Mouse (Mus musculus) spleen, postnatal 36 days (tissue): ENCODE data around the gene Marf1.
A peak's percentile ranks its signal among the peaks of the same experiment; 100 is the strongest.
"Not testable (repeated sequence)": the region's sequence is repeated elsewhere in the genome, so short reads cannot be mapped to it uniquely, and the experiment has no call there.

Experiments used
- DNase-seq, 2 experiments: peaks; one replicate each; pipeline ENCODE4 v3.0.0; 2022; ENCODE audit warnings: low spot score in 2 of 2, mixed read lengths in 1 of 2

The Marf1 gene

DNA sequence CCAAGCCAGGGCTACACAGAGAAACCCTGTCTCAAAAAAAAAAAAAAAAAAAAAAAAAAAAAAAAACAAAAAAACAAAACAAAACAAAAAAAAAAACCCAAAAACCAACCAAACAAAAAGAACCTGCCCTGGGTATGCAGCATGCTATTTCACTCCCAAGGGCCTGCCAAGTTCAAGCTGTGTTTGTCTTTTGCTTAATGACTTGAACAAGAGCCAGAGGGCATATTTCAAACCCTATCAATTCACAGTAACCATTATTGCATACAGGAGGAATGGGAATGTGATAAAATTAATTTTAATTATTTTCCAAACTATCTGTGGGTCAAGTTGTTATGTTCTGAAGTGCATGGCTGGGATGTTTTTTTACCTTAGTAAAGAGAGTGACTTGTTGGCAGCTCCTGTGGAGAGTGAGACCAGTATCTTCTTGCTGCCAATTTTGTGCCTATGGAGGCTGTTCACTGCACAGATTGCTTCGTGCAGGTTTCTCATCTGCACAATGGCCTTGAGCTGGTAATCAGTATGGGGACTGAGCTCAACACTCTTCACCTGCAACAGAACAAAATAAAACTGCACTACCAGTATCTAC lies 25.1 kb downstream of the Marf1 start:
- no peak for DNase-seq

DNA sequence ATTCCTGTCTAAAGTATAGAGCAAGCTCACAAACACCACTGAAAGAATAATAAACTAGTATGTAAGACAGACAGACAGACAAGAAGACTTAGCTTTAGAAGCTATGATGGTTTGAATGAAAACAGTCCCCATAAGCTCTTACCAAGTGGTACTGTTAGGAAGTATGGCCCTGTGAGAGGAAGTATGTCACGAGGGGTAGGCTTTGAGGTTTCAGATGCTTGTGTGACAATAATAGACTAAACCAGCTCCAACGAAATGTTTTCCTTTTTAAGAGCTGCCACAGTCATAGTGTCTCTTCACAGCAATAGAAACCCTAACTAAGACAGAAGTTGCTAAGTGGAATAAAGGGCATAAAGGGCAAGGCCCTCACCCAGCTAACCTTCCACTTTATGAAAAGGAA lies 28.1 kb downstream of the Marf1 start:
- DNase-seq, result peak in 1 of 2 experiments; percentile 8

DNA sequence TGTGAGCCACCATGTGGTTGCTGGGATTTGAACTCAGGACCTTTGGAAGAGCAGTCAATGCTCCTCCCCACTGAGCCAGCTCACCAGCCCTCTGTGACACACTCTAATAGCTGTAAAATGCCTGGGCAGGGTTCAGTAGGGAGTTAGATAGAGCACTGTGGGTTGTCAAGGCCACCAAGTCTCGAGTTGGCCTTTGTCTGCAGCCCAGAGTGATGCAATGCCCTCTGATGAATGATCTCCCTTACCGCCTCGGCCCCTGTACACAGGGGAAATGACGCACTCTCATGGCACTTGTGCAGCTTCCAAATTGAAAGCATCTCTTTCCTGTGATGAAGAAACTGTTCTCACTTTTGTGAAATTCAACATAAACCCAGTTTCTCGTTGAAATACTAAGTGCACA lies 31.3 kb downstream of the Marf1 start:
- no peak for DNase-seq

DNA sequence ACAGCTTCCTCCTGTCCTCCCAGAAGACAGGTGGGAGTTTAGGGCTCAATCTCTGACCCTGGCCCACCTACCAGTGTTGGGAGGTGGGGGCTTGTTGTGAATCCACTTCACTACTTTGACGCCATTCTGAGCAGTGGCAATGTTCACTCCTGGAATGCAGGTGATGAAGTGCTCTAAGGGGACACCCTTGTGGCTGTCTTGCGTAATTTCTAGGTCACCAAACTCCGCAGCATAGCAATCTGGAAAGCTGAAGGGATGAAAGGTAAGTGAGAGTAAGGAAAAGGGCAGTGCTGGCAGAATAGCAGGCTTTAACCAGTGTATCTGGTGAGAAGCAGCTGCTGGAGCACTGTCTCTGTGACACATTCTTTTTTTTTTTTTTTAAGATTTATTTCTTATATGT lies 31.8 kb downstream of the Marf1 start:
- no peak for DNase-seq

DNA sequence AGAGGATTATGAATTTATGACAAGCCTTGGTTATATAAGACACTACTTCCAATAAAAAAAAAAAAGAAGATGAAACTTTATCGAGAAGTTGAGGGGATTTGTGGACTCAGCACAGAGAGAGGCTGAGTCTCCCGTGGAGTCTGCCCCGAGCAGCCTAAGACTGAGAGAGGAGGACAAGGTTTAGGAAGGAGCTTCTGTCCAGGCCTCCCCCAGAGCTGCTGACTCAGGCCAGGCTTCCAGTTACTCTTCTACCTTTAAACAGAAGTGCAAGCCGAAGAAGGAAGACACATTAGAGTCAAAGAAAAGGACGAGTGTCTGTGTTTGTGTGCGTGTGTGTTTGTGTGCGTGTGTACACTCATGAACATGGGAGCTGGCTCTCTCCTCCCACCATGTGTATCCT lies 32.4 kb downstream of the Marf1 start:
- no peak for DNase-seq

DNA sequence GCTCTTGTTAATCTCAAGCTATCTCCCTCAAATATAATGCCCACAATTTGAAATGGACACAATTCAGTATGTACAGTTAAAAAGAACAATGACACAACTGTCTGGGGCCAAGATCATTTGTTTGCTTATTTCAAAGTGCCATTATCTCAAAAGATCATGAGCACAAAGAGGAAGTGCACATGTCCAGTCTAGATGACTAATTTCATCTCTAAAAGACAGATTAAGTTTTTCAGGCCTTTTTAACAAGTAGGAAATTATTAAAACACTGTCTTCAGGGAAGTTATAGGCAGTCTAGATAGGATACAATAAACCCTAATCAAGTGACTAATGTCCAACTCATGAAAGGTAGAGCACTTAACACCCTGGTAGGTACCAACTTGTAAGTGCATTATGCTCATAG lies 34.2 kb downstream of the Marf1 start:
- no peak for DNase-seq

DNA sequence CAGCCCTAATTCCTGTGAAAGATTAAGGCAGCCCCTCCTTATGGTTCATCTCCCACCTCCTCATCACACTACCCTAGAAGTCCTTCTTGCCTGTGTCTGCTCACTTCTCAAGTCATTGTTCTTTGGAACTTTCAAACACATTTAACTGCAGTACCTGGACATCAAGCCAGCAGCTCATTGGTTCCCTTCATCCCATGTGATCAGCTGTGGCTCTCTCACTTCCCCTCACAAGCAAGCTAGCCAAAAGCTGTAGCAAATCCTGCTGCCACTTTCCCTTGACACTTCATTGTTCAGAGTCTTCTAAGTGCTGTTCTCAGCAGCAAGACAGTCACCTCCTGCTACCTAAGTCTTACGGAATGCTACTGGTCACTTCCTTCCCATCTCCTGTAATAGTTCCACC lies 37.9 kb downstream of the Marf1 start:
- peak; percentile 7 to 21 for DNase-seq

DNA sequence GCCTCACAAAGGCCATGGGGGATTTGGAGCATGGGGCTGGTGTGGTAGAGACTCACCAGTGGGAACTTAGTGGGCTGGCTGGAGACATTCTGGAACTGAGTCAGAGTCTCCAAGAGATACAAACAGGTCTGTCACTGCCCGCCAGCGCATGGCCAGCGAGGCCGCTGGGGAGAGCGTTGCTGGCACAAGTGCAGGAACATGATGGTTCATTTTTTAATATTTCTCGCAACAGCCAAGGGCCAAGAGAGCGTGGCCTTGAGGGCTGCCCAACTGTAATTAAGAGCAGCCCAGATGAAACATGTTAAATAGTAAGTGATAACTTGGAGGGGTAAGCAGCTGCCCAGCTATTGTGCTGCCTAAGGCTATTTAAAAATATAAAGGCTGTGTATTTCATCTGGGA lies 38.4 kb downstream of the Marf1 start:
- no peak for DNase-seq

DNA sequence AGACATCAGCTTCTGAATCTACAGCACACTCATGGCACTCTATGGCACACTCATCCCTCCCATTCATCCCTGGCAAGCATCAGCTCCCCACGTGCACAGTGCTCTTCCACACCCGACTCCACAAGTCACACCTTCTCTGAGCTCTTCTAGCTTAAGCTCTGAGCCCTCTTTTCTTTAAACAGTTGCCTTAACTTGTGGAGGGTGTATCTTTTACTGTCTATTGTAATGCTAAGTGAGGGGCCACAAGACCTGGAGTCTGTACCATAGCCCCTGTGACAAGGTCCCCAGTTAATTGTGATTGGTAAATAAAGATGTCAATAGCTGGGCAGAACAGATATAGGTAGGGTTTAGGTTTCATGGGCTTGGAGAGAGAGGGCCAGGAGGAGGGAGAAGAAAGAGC lies 39.2 kb downstream of the Marf1 start:
- no peak for DNase-seq

DNA sequence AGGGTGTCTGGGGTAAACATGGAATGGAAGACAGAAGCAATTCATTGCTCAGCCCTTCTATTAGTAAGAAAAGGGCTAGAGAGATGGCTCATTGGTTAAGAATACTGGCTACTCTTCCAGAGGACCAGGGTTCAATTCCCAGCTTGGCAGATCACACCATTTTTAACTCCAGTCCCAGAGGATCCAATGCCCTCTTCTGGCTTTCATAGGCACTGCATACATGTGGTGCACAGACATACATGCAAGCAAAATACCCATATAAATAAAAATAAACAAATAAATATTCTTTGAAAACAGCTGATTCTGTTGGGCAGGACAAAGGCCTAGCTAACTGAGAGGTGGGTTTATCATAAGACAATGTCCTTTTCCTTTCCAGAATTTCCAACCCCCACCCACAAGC lies 40.6 kb downstream of the Marf1 start:
- DNase-seq, result no peak

DNA sequence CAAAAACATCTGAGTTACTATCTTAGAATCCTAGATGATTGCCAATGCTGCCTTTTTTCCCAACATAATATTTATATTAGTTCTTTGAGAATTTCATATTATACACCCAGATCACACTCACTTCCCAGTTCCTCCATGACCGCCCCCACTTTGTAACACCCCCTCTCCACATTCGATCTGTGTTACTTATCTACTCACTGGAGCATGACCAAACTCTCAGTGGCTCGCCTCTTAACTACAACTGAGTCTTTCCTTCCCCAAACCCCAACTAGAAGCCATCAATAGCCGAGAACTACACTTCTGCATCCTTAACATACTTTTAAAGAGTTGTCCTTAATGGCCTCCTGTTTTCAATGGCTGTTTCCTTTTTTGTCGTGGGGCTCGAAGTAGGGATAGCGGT lies 41.6 kb downstream of the Marf1 start:
- no peak for DNase-seq

DNA sequence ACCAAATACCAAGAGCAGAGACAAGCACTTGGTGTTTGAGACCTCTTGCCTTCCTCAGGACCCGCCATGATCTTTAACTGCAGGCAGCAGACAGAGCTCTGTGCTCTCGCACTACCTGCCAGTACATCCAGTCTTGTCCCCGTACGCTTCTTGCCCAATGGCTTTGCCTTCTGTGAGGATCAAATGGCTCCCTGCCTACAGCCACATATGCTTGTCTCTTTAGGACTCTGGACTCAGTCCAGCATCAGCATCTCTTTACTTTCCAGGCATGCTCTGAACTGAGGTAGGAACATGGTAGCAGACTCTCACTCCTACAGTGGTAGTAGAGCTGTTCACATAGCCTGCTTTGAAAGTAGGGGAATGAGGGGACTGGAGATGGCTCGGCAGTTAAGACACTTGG lies 42.2 kb downstream of the Marf1 start:
- no peak for DNase-seq

DNA sequence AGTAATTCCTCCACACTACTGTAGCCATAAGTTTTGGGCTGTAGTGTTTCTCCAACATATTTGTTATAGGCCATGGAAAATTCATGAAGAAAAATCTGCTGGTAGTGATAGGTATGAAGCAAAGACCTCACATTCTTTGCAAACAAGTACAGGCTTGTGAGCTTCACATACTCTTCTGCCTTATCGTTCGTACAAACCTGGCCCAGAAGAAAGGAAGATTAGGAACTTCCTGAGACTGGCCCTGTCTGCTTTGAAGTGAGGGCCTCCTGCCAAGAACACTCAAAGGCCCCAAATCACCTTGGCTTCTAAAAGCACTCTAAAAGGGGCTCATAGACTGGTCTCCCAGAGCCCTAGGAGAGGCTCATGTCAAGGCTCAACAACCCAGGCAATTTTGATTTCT lies 45.9 kb downstream of the Marf1 start:
- DNase-seq, result no peak

DNA sequence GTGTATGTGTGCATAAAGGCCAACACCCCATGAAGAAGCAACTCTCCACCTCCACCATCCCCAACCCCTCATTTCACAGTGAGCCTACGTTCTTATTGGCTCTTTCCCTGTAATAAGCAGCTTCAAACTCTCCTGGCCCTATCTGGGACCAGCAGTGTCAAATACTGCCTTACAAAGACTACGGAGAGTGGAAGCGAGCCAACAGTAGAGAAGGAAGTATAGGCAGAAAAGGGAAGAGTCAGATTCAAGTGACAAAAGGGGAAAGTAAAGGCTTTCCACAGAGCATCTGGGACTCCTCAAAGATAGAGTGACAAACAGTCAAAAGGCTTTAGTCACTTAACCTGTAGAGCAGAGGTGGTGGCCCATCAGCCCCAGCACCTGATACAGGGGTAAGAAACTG lies 50.4 kb downstream of the Marf1 start:
- no peak for DNase-seq

DNA sequence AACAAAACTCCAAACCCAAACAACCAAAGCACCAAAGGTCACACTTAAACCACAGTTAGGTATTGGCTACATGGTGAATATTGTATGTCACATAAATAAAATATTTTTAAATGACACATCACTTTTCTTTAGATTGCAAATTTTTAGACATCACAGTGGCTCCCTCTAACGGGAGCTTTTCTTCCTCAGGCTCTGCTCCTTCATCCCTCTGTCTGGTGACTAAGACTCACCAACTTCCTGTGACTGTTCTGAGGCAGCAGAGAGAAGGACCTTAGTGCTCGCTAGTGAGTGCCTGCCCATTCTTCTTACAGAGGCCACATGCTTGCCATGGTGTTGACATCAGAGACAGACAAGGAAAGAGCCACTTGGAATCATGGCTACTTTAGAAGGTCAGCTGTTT lies 51.0 kb downstream of the Marf1 start:
- DNase-seq, result no peak

DNA sequence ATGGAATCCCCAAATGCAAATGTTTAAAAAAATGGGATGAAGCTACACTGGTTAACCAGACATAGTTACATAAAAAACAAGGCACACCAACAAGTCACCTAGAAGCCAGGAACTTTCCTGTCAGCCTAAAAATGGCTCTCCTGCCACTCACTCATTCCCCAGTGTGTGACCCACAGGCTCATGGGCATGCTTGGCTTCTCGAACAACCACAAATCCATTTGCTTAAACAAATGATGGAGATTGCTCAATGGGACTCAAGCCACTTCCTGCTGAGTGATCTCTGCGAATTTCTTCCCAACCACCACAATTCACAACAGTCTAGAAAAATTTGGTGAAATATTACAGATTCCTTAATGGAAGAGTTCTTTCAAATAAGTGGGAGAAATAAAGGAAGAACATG lies 52.2 kb downstream of the Marf1 start:
- peak in 1 of 2 experiments; percentile 9 for DNase-seq

DNA sequence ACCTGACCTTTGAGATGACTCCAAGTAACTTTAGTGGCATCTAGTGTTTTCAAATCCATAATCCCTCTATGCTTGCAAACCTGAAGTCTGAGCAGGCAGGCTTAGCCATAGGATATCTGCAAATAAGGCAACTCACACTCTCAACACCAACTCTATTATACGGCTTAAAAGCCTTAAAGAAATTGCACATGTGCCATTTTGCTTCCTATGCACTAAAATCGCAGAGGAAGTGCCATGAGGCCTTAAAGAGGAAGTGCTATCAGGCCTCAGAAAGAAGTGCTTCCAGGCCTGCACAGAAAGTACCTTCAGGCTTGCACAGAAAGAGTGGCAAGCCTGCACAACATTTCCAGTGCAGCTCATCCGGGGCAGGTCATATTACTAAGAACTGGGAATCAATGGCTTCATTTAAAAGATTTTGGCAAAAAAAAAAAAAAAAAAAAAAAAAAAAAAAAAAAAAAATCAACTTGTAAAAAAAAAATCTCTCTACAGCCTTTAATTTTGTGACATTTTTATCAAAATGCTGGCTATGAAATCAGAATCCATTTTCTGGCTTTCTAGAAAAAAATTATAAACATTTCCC lies 53.4 kb downstream of the Marf1 start:
- peak; percentile 31 to 39 for DNase-seq

DNA sequence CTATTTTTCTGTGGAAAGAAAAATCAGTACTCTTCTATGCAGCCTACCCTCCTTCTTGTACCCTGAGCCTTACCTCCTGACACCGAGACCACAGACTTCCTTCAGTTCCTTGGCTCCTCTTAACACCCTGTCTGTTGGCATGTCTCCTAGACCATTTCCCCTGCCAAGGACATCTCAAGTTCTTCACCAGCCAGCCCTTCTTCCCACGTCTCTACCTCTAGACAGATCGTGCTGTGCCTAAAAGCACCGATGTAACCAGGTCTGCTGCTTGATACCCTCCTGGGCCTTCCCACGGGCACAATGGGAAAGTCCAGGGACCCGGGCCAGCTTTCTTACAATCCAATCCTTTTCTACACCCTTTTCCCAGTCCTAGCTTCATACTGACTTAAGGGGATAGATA lies 57.3 kb downstream of the Marf1 start:
- no peak for DNase-seq

DNA sequence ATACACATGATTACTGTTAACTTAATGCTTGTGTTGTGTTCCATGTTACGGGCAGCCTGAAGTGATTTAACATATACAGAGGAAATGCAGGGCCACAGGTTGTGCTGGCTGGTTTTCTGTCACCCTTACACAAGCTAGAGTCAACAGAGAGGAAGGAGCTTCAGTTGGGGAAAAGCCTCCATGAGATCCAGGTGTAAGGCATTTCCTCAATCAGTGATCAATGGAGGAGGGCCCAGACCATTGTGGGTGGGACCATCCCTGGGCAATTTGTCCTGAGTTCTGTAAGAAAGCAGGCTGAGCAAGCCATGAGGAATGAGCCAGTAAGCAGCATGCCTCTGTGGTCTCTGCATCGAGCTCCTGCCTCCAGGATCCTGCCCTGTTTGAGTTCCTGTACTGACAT lies 71.4 kb downstream of the Marf1 start:
- no peak for DNase-seq

DNA sequence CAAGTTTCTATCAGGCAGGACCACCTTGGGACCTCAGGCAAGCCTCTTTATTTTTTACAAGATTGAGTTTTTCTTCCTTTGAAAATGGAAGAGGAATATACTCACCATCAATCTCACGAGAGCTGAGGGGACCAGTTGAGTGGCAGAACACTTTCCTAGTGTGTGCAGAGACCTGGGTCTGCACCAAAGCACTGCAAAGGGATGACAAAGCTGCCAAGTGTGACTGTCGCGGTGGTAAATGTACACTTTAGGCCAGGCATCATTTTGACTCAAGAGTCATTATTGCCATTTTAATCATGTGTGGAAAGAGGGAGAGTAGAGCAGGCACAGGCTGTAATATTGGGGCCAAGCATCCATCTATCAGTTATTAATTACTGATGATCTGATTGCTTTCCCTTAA lies 73.9 kb downstream of the Marf1 start:
- DNase-seq, result no peak

DNA sequence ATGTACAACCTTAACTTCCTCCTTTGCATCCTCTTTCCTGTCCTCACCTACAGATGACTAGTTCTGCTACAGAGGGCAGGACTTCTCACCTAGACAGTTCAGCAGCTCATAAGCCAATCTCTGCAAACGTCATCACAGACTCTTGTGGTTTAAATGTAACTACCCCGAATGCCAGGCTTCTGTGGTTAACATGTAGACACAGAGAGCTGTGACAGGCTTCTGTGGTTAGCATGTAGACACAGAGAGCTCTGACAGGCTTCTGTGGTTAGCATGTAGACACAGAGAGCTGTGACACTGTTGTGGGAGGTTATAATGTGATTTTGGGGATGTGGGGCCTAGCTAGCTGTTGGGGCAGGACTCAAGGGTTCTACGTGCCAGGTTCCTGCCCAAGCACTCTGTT lies 74.9 kb downstream of the Marf1 start:
- peak; percentile 50 to 61 for DNase-seq

DNA sequence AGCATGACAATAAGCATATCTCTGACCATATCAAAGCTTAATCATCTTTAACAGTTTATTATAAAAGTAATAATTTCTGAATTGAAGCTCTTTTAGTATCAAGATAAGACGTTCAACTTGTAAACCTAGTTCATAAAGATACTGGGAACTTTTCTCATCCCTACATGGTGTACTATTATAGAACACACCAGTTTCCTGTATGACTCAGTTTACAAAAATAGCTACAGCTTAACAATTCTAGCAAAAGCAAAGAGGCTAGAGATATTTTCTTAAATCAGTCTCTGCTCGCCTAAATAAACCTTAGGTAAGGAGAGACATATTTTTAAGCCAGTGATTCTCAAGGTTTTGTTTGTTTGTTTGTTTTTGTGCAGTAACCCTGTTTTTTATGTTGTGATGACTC lies 80.2 kb downstream of the Marf1 start:
- DNase-seq, result no peak

DNA sequence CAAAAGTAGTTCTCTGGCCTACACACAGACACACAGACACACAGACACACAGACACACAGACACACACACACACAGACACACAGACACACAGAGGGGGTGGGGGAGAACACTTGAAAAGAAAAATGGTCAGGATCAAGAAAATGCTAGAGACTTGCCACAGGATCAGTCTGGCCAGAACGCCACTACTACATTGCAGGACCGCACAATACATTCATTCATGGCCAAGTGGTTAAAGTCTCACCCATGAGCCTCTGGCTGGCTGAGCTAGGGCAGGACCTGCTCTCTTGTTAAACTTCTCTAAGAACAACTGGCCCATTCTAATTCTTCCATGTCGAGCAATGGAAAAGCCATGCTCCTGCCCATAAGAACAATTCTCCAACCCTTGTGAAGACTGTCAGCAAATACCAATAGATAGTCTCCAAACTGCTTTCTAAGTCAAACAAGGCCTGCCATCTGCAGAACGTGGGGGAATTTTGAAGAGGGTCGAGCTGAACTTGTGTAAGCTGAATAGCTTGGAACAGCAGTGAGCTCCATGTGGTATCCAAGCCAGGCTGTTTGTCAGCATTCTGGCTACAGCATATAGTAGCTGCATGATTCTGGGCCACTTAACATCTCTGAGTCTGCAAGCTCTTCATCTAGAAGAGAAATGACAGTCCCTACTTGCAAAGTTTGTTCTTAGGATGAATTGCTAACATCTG lies 92.5 kb downstream of the Marf1 start:
- no peak for DNase-seq

DNA sequence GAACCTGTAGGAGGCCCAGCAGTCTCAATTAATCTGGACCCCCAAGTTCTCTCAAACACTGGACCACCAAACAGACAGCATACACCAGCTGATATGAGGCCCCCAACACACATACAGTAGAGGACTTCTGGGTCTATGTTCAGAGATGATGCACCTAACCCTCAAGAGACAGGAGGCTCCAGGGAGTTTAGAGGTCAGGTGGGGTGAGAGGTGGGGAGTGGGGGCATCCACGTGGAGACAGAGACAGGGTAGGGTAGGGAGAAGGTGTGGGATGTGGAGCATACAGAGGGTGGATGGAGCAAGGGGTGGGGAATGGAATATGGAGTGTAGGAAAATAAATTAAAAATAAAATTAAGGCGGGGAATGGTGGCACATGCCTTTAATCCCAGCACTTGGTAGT lies 94.5 kb downstream of the Marf1 start:
- DNase-seq, result not testable (repeated sequence)
